Mouse (Mus musculus): ENCODE data around the gene Sec31a. TPM values are rescaled to one million over a fixed set of nuclear protein-coding genes. Genes with fewer than 3 reads are reported as not detected.
A peak's percentile ranks its signal among the peaks of the same experiment; 100 is the strongest.

Sec31a gene
- polyA plus RNA-seq, 1 experiment from 2014 or later = 127 TPM

- Histone ChIP-seq H3K9ac (no peak overlapping the region), H3K4me1 (replicated peaks) (peaks cover 38% of the 10 kb centered on the region), H3K36me3 (no peaks in the 10 kb centered on the region), H3K27ac (peak overlapping the region; percentile 50), H3K4me2 (no peak overlapping the region), H3K9me3 (replicated peaks) (no peaks in the 10 kb centered on the region), H3K4me3 (no peak overlapping the region), H3K27me3 (no peaks in the 10 kb centered on the region)
- WGBS = 51% methylated on average over 10 of the region's 10 CpGs
- no peak for ATAC-seq (replicated peaks; ENCODE audit: insufficient number of reproducible peaks, insufficient read depth, low FRiP score, low read depth)
These were observed 66.5 kb downstream of the Sec31a start for GRCm38 (mm10) chr5:100349287-100350215.

DNA sequence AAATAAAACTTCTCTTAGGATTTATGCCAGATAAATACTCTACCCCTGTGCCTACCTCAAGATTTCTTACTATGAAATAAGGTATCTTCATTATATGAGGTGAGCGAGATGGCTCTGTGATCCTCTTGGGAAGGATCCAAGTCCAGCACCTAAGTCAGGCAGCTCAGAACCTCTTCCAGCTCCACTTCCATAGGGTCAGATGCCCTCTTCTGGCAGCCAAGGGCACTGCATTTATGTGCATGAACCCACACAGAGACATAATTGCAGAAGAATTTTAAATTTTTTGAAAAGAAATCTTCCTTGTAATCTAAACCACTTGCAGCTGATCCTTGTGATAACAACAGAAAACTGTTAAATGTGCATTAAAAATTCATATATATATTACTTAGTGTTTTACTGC lies 70.9 kb downstream of the Sec31a start:
- WGBS = 93% methylated on average over 1 of the region's 1 CpGs
- H3K4me3 ChIP-seq = no peak overlapping the region
- ATAC-seq (replicated peaks; ENCODE audit: insufficient number of reproducible peaks, insufficient read depth, low FRiP score, low read depth) = no peak
- no peaks in the 10 kb centered on the region for H3K36me3 ChIP-seq
- H3K9me3 ChIP-seq (replicated peaks) = no peaks in the 10 kb centered on the region
- peaks cover 19% of the 10 kb centered on the region for H3K4me1 ChIP-seq (replicated peaks)
- H3K9ac ChIP-seq = no peak overlapping the region
- H3K4me2 ChIP-seq = no peak overlapping the region
- H3K27me3 ChIP-seq = no peaks in the 10 kb centered on the region
- no peak overlapping the region for H3K27ac ChIP-seq

- H3K4me3 ChIP-seq = no peak overlapping the region
- no peaks in the 10 kb centered on the region for H3K36me3 ChIP-seq
- H3K27me3 ChIP-seq = no peaks in the 10 kb centered on the region
- no peak for ATAC-seq (replicated peaks; ENCODE audit: insufficient number of reproducible peaks, insufficient read depth, low FRiP score, low read depth)
- H3K4me2 ChIP-seq = no peak overlapping the region
- no peak overlapping the region for H3K9ac ChIP-seq
- 56% methylated on average over 6 of the region's 6 CpGs for WGBS
- H3K9me3 ChIP-seq (replicated peaks) = no peaks in the 10 kb centered on the region
- no peak overlapping the region for H3K27ac ChIP-seq
- H3K4me1 ChIP-seq (replicated peaks) = peaks cover 9% of the 10 kb centered on the region
These were observed 72.9 kb downstream of the Sec31a start for GRCm38 (mm10) chr5:100343087-100343486.

DNA sequence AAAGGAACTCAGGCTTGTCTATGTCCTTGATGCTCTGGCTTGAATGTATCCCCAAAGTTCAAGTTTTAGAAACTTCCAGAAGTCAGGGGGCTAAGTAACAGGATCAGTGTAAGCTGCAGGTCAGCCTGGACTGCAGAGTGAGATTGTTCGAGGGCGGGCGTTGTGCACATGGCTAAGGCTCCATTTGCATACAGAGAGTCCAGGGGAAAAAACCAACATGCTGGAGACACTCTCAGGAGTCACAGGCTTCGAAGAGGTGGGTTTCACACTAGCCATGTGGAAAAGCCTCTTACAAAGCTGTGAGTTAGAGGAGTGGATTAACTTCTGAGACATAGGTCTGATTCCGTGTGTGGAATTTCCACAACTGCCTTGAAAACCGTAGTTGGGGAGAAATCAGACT lies 73.6 kb downstream of the Sec31a start:
- Histone ChIP-seq H3K4me3 (no peak overlapping the region), H3K4me1 (replicated peaks) (peaks cover 9% of the 10 kb centered on the region), H3K4me2 (no peak overlapping the region), H3K27ac (no peak overlapping the region), H3K27me3 (no peaks in the 10 kb centered on the region), H3K9me3 (replicated peaks) (no peaks in the 10 kb centered on the region), H3K36me3 (no peaks in the 10 kb centered on the region), H3K9ac (no peak overlapping the region)
- 76% methylated on average over 6 of the region's 6 CpGs for WGBS
- no peak for ATAC-seq (replicated peaks; ENCODE audit: insufficient number of reproducible peaks, insufficient read depth, low FRiP score, low read depth)

GRCm38 (mm10) chr5:100341042-100341441 lies 75.0 kb downstream of the Sec31a start:
- Histone ChIP-seq H3K9me3 (replicated peaks) (no peaks in the 10 kb centered on the region), H3K4me1 (replicated peaks) (peaks cover 5% of the 10 kb centered on the region; the same call in 1 of the 2 replicates), H3K27me3 (no peaks in the 10 kb centered on the region), H3K9ac (no peak overlapping the region), H3K4me3 (no peak overlapping the region), H3K4me2 (no peak overlapping the region), H3K36me3 (no peaks in the 10 kb centered on the region), H3K27ac (no peak overlapping the region)
- 81% methylated on average over 7 of the region's 7 CpGs for WGBS
- no peak for ATAC-seq (replicated peaks; ENCODE audit: insufficient number of reproducible peaks, insufficient read depth, low FRiP score, low read depth)

GRCm38 (mm10) chr5:100337852-100338251 lies 78.2 kb downstream of the Sec31a start:
- H3K4me1 ChIP-seq (replicated peaks) = peaks cover 14% of the 10 kb centered on the region
- H3K27ac ChIP-seq = no peak overlapping the region
- H3K4me3 ChIP-seq = no peak overlapping the region
- H3K9me3 ChIP-seq (replicated peaks) = no peaks in the 10 kb centered on the region
- H3K9ac ChIP-seq = no peak overlapping the region
- 85% methylated on average over 4 of the region's 4 CpGs for WGBS
- H3K4me2 ChIP-seq = no peak overlapping the region
- no peaks in the 10 kb centered on the region for H3K27me3 ChIP-seq
- ATAC-seq (replicated peaks; ENCODE audit: insufficient number of reproducible peaks, insufficient read depth, low FRiP score, low read depth) = no peak
- no peaks in the 10 kb centered on the region for H3K36me3 ChIP-seq

DNA sequence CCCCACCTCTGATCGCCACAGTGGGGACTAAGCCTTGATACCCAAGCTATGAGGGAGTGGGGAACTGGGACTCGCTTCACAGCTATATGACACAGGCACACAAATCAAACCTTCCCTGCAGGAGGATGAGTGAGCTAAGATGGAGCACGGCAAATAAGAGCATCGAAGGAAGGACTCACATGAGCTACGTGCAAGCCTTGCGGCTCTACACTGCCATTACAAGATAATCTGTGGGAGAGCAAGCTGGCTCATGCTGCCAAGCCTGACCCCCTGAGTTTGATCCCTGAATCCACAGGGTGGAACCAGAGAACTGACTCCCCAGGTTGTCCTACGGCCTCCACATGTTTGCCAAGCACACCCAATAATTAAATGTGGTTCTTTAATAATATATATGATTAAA lies 79.2 kb downstream of the Sec31a start:
- 87% methylated on average over 7 of the region's 7 CpGs for WGBS
- H3K4me3 ChIP-seq = no peak overlapping the region
- H3K27me3 ChIP-seq = no peaks in the 10 kb centered on the region
- no peak overlapping the region for H3K4me2 ChIP-seq
- no peak overlapping the region for H3K27ac ChIP-seq
- H3K9ac ChIP-seq = no peak overlapping the region
- no peaks in the 10 kb centered on the region for H3K36me3 ChIP-seq
- H3K9me3 ChIP-seq (replicated peaks) = no peaks in the 10 kb centered on the region
- no peak for ATAC-seq (replicated peaks; ENCODE audit: insufficient number of reproducible peaks, insufficient read depth, low FRiP score, low read depth)
- H3K4me1 ChIP-seq (replicated peaks) = peaks cover 16% of the 10 kb centered on the region

DNA sequence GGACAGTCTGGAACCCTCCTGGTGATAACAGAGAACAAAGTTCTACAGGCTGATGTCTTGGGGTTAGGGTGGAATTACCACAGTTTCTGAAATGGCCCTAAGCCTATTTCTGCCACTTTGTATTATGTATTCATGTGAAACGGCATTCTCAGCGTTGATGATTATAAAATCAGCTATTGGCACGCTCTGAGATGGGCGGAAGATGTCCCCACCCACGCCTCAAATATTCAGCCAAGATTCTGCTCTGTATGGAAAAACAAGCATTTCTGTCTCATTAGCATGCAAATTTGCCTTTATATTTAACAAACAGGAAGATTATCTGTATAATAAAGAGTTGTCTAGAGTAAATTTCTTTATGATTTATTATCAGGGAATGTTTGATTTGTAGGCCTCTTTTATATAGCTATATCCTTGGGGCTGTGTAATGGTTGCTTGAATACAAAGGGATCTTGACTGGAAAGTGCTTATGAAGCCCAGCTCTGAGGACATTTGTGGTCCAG lies 80.4 kb downstream of the Sec31a start:
- H3K27me3 ChIP-seq = no peaks in the 10 kb centered on the region
- H3K36me3 ChIP-seq = no peaks in the 10 kb centered on the region
- H3K9me3 ChIP-seq (replicated peaks) = no peaks in the 10 kb centered on the region
- H3K4me1 ChIP-seq (replicated peaks) = peaks cover 16% of the 10 kb centered on the region
- H3K4me2 ChIP-seq = no peak overlapping the region
- no peak for ATAC-seq (replicated peaks; ENCODE audit: insufficient number of reproducible peaks, insufficient read depth, low FRiP score, low read depth)
- H3K4me3 ChIP-seq = no peak overlapping the region
- no peak overlapping the region for H3K9ac ChIP-seq
- WGBS = 86% methylated on average over 5 of the region's 5 CpGs
- H3K27ac ChIP-seq = no peak overlapping the region

DNA sequence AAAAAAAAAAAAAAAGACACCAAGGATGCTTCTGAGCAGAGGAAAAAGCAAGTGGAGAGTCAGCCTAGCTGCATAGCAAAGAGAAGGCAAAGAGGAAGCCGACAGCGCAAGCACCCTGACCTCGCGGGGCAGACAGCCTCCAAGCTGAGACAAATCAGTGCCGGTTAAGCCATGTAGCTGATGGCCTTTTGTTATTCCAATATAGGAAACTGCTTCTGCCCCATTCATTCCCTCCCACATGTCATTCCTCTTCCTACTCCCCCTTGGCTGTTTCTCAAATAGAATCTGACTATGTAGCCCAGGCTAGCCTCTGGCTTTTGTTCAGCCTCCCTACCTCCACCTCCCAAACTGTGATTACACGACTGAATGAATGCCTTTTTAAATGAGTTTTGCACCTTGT lies 81.3 kb downstream of the Sec31a start:
- peaks cover 16% of the 10 kb centered on the region for H3K4me1 ChIP-seq (replicated peaks)
- H3K4me3 ChIP-seq = no peak overlapping the region
- H3K36me3 ChIP-seq = no peaks in the 10 kb centered on the region
- no peak overlapping the region for H3K27ac ChIP-seq
- WGBS = 53% methylated on average over 6 of the region's 6 CpGs
- no peaks in the 10 kb centered on the region for H3K9me3 ChIP-seq (replicated peaks)
- H3K9ac ChIP-seq = no peak overlapping the region
- ATAC-seq (replicated peaks; ENCODE audit: insufficient number of reproducible peaks, insufficient read depth, low FRiP score, low read depth) = no peak
- no peak overlapping the region for H3K4me2 ChIP-seq
- H3K27me3 ChIP-seq = no peaks in the 10 kb centered on the region

- Histone ChIP-seq H3K4me3 (no peak overlapping the region), H3K4me2 (no peak overlapping the region), H3K9me3 (replicated peaks) (no peaks in the 10 kb centered on the region), H3K27me3 (no peaks in the 10 kb centered on the region), H3K9ac (no peak overlapping the region), H3K36me3 (no peaks in the 10 kb centered on the region), H3K27ac (no peak overlapping the region), H3K4me1 (replicated peaks) (peaks cover 16% of the 10 kb centered on the region)
- no peak for ATAC-seq (replicated peaks; ENCODE audit: insufficient number of reproducible peaks, insufficient read depth, low FRiP score, low read depth)
- WGBS = 57% methylated on average over 14 of the region's 14 CpGs
These were observed 82.2 kb downstream of the Sec31a start for GRCm38 (mm10) chr5:100333607-100334380.

DNA sequence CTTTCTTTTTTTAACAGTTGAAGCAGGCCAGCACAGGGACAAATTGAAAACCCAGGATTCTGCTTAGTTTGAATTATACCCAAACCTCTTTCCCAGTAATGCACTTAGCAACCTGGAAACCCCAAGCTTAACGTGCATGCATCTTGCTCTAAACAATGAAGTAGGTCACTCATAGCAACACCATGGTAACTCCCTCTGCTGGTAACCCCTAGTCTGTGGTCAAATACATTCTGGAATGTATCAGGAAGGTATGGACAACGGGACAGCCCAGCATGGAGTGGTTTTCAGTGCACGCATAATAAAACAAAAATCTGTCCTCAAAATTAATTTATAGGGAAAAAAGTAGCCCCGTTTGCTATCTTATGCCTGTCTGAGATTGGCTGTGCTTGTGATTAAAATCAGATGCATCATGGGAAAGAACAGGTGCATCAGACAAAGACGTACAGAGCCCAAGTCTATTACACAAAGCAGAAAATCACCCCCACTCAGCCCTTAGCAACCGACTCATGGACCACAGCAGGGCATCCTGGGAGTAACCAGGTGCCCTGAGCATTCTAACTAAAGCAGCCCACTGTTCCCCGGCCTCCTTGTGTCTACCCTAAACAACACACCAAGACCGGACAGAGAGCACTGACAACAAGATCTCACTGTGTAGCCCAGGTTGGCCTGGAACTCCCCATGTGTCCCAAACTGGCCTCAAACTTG lies 83.6 kb downstream of the Sec31a start:
- Histone ChIP-seq H3K9me3 (replicated peaks) (no peaks in the 10 kb centered on the region), H3K4me2 (no peak overlapping the region), H3K27ac (no peak overlapping the region), H3K27me3 (no peaks in the 10 kb centered on the region), H3K4me1 (replicated peaks) (peaks cover 23% of the 10 kb centered on the region), H3K9ac (no peak overlapping the region), H3K4me3 (no peak overlapping the region), H3K36me3 (no peaks in the 10 kb centered on the region)
- no peak for ATAC-seq (replicated peaks; ENCODE audit: insufficient number of reproducible peaks, insufficient read depth, low FRiP score, low read depth)
- WGBS = 76% methylated on average over 8 of the region's 8 CpGs

Measured in heart, embryonic 15.5 days (tissue).